Mouse (Mus musculus) liver, embryonic 15.5 days (tissue): ENCODE measurements around the gene Cebpz. TPM values are rescaled to one million over a fixed set of nuclear protein-coding genes. Genes with fewer than 3 reads are reported as not detected.
A peak's percentile ranks its signal among the peaks of the same experiment; 100 is the strongest.

Experiments
- ATAC-seq: fragments of 200-750 bp; cut with Nextera tagmentation; 2 replicates; pipeline ENCODE4 v1.8.0; 2017; ENCODE audit warnings: moderate number of reproducible peaks, mild to moderate bottlenecking, moderate library complexity; ENCODE audit not compliant: insufficient read depth
- H3K27ac ChIP-seq: fragments of 300-500 bp; sonication (generic); replicated peaks from 2 replicates; pipeline ENCODE4 v1.5.1; 2015; ENCODE audit warnings: mild to moderate bottlenecking, inconsistent platforms
- H3K27me3 ChIP-seq: fragments of 300-500 bp; sonication (generic); 2 replicates; pipeline ENCODE4 v1.6.1; 2015; ENCODE audit warnings: mild to moderate bottlenecking, inconsistent platforms
- H3K36me3 ChIP-seq: fragments of 300-500 bp; sonication (generic); replicated peaks from 2 replicates; pipeline ENCODE4 v1.6.1; 2015; ENCODE audit warnings: moderate library complexity, mild to moderate bottlenecking, inconsistent platforms
- H3K4me1 ChIP-seq: fragments of 300-500 bp; sonication (generic); replicated peaks from 2 replicates; pipeline ENCODE4 v1.6.1; 2015; ENCODE audit warnings: inconsistent platforms
- H3K4me2 ChIP-seq: fragments of 300-500 bp; sonication (generic); 2 replicates; pipeline ENCODE4 v1.6.1; 2015; ENCODE audit warnings: moderate library complexity, mild to moderate bottlenecking, inconsistent platforms
- H3K4me3 ChIP-seq: fragments of 300-500 bp; sonication (generic); replicated peaks from 2 replicates; pipeline ENCODE4 v1.5.1; 2015; ENCODE audit warnings: mild to moderate bottlenecking, inconsistent platforms
- H3K9ac ChIP-seq: fragments of 300-500 bp; sonication (generic); 2 replicates; pipeline ENCODE4 v1.6.1; 2015; ENCODE audit warnings: moderate library complexity, mild to moderate bottlenecking, inconsistent platforms
- H3K9me3 ChIP-seq: fragments of 300-500 bp; sonication (generic); replicated peaks from 2 replicates; pipeline ENCODE4 v1.6.1; 2016; ENCODE audit warnings: inconsistent platforms
- WGBS: fragments of 180-500 bp; shearing (Covaris S2); methylation state at CpG from one replicate; pipeline ENCODE4 v1.1.7; 2015; ENCODE audit warnings: mixed read lengths; ENCODE audit not compliant: insufficient replicate concordance; 5-methylcytosine and 5-hydroxymethylcytosine counted together
- polyA plus RNA-seq: library from polyadenylated mRNA; unstranded; fragments of >200 nt; fragmentation: Nextera tagmentation; extraction: Ambion mirVana; gene quantifications from 2 replicates; pipeline ENCODE4 v1.2.1, GENCODE M21; 2015

Cebpz gene
- polyA plus RNA-seq, 1 experiment from 2014 or later = 23.4 TPM

- Histone ChIP-seq H3K9ac (no peak overlapping the region), H3K4me3 (no peak overlapping the region), H3K36me3 (peaks cover 29% of the 10 kb centered on the region), H3K27me3 (no peaks in the 10 kb centered on the region), H3K4me2 (no peak overlapping the region), H3K9me3 (no peaks in the 10 kb centered on the region), H3K27ac (no peak overlapping the region), H3K4me1 (peaks cover 29% of the 10 kb centered on the region)
- WGBS = 66% methylated on average over 4 of the region's 4 CpGs
- no peak for ATAC-seq
Measured at GRCm38 (mm10) chr17:78938927-78939326, 2.1 kb upstream of the Cebpz start.

- peak overlapping the region; percentile 84 for H3K4me3 ChIP-seq
- H3K9ac ChIP-seq = peak overlapping the region; percentile 71
- H3K4me2 ChIP-seq = peak overlapping the region; percentile 85
- no peaks in the 10 kb centered on the region for H3K9me3 ChIP-seq
- WGBS = 7% methylated on average over 26 of the region's 26 CpGs
- peaks cover 39% of the 10 kb centered on the region for H3K36me3 ChIP-seq
- peak overlapping the region; percentile 34 for H3K27ac ChIP-seq
- H3K27me3 ChIP-seq = no peaks in the 10 kb centered on the region
- peaks cover 33% of the 10 kb centered on the region for H3K4me1 ChIP-seq
- ATAC-seq = peak; percentile 30
Measured at GRCm38 (mm10) chr17:78937229-78937853, 475 bp upstream of the Cebpz start.

- peak overlapping the region; percentile 71 for H3K9ac ChIP-seq
Measured at GRCm38 (mm10) chr17:78935857-78936256, 1.0 kb downstream of the Cebpz start.

GRCm38 (mm10) chr17:78917696-78918095 lies 19.2 kb downstream of the Cebpz start:
- H3K4me3 ChIP-seq = peak overlapping the region; percentile 82
- H3K4me1 ChIP-seq = peaks cover 35% of the 10 kb centered on the region
- no peaks in the 10 kb centered on the region for H3K27me3 ChIP-seq
- no peak for ATAC-seq
- no peak overlapping the region for H3K9ac ChIP-seq
- 55% methylated on average over 6 of the region's 6 CpGs for WGBS
- no peak overlapping the region for H3K27ac ChIP-seq
- H3K4me2 ChIP-seq = peak overlapping the region; percentile 89
- peaks cover 41% of the 10 kb centered on the region for H3K36me3 ChIP-seq
- H3K9me3 ChIP-seq = no peaks in the 10 kb centered on the region

More at GRCm38 (mm10) chr17:78935857-78936256, 1.0 kb downstream of the Cebpz start:
- peaks cover 33% of the 10 kb centered on the region for H3K4me1 ChIP-seq
- peak overlapping the region; percentile 85 for H3K4me2 ChIP-seq
- H3K27me3 ChIP-seq = no peaks in the 10 kb centered on the region
- H3K9me3 ChIP-seq = no peaks in the 10 kb centered on the region
- WGBS = 18% methylated on average over 2 of the region's 2 CpGs
- ATAC-seq = no peak
- no peak overlapping the region for H3K27ac ChIP-seq
- H3K4me3 ChIP-seq = peak overlapping the region; percentile 84
- H3K36me3 ChIP-seq = peaks cover 47% of the 10 kb centered on the region

- peak overlapping the region; percentile 81 for H3K9ac ChIP-seq
- ATAC-seq = no peak; the same call in 1 of the 2 replicates
- no peaks in the 10 kb centered on the region for H3K9me3 ChIP-seq
- peak overlapping the region; percentile 82 for H3K4me3 ChIP-seq
- H3K27ac ChIP-seq = peak overlapping the region; percentile 83
- WGBS = 3% methylated on average over 11 of the region's 11 CpGs
- H3K4me2 ChIP-seq = peak overlapping the region; percentile 89
- peaks cover 39% of the 10 kb centered on the region for H3K4me1 ChIP-seq
- no peaks in the 10 kb centered on the region for H3K27me3 ChIP-seq
- peaks cover 35% of the 10 kb centered on the region for H3K36me3 ChIP-seq
Measured at GRCm38 (mm10) chr17:78916899-78917298, 20.0 kb downstream of the Cebpz start.

- H3K27ac ChIP-seq = peak within 1 kb of the TSS; percentile 83
- H3K27me3 ChIP-seq = no peaks in the 10 kb centered on the region
- H3K9ac ChIP-seq = peak within 1 kb of the TSS; percentile 81
- H3K4me2 ChIP-seq = peak within 1 kb of the TSS; percentile 89
- H3K36me3 ChIP-seq = peaks cover 29% of the 10 kb centered on the region
- peak; percentile 92 for ATAC-seq
- H3K4me3 ChIP-seq = peak within 1 kb of the TSS; percentile 82
- H3K9me3 ChIP-seq = no peaks in the 10 kb centered on the region
- peaks cover 39% of the 10 kb centered on the region for H3K4me1 ChIP-seq
- WGBS = 0% methylated on average over 37 of the region's 37 CpGs
Measured at GRCm38 (mm10) chr17:78916369-78916813, 20.5 kb downstream of the Cebpz start, which contains the start of gene Cebpzos. Cebpzos (plus strand) TSS chr17:78916500.

- peak overlapping the region; percentile 89 for H3K4me2 ChIP-seq
- peak overlapping the region; percentile 83 for H3K27ac ChIP-seq
- H3K4me3 ChIP-seq = peak overlapping the region; percentile 82
- H3K27me3 ChIP-seq = no peaks in the 10 kb centered on the region
- H3K9me3 ChIP-seq = no peaks in the 10 kb centered on the region
- peaks cover 25% of the 10 kb centered on the region for H3K36me3 ChIP-seq
- ATAC-seq = peak; percentile 1; the same call in 1 of the 2 replicates
- peaks cover 39% of the 10 kb centered on the region for H3K4me1 ChIP-seq
- WGBS = 44% methylated on average over 6 of the region's 6 CpGs
- peak overlapping the region; percentile 81 for H3K9ac ChIP-seq
Measured at GRCm38 (mm10) chr17:78915772-78916171, 21.1 kb downstream of the Cebpz start.

GRCm38 (mm10) chr17:78913921-78914320 lies 22.9 kb downstream of the Cebpz start:
- Histone ChIP-seq H3K9ac (no peak overlapping the region), H3K27ac (no peak overlapping the region), H3K4me1 (peaks cover 39% of the 10 kb centered on the region), H3K27me3 (peaks cover 4% of the 10 kb centered on the region; the same call in 1 of the 2 replicates), H3K4me3 (no peak overlapping the region), H3K9me3 (no peaks in the 10 kb centered on the region), H3K4me2 (no peak overlapping the region), H3K36me3 (peaks cover 8% of the 10 kb centered on the region)
- 71% methylated on average over 3 of the region's 3 CpGs for WGBS
- no peak for ATAC-seq

GRCm38 (mm10) chr17:78912861-78913281 lies 24.0 kb downstream of the Cebpz start:
- Histone ChIP-seq H3K4me3 (peak overlapping the region; percentile 56), H3K4me1 (peaks cover 37% of the 10 kb centered on the region), H3K27me3 (peaks cover 4% of the 10 kb centered on the region; the same call in 1 of the 2 replicates), H3K9me3 (no peaks in the 10 kb centered on the region), H3K4me2 (peak overlapping the region; percentile 67), H3K27ac (0 out of 2 replicates have a peak overlapping the region, but pooled peaks have one; percentile 22), H3K36me3 (0 out of 2 replicates have a peak, but pooled peaks cover under 1% of the 10 kb centered on the region), H3K9ac (peak overlapping the region; percentile 25)
- peak; percentile 21; the same call in 1 of the 2 replicates for ATAC-seq
- 20% methylated on average over 6 of the region's 6 CpGs for WGBS

GRCm38 (mm10) chr17:78909374-78909773 lies 27.5 kb downstream of the Cebpz start:
- Histone ChIP-seq H3K36me3 (no peaks in the 10 kb centered on the region), H3K4me2 (no peak overlapping the region), H3K9ac (no peak overlapping the region), H3K9me3 (no peaks in the 10 kb centered on the region), H3K4me3 (no peak overlapping the region), H3K4me1 (peaks cover 16% of the 10 kb centered on the region), H3K27ac (no peak overlapping the region), H3K27me3 (peaks cover 4% of the 10 kb centered on the region; the same call in 1 of the 2 replicates)
- no peak for ATAC-seq
- WGBS = 56% methylated on average over 2 of the region's 2 CpGs

GRCm38 (mm10) chr17:78906892-78907291 lies 30.0 kb downstream of the Cebpz start, which contains the start of gene Sult6b1:
Sult6b1 (minus strand) TSS chr17:78906992.
- no peak for ATAC-seq
- Histone ChIP-seq H3K9me3 (no peaks in the 10 kb centered on the region), H3K4me2 (no peak within 1 kb of the TSS), H3K27me3 (peaks cover 4% of the 10 kb centered on the region; the same call in 1 of the 2 replicates), H3K4me3 (no peak within 1 kb of the TSS), H3K36me3 (no peaks in the 10 kb centered on the region), H3K27ac (no peak within 1 kb of the TSS), H3K4me1 (no peaks in the 10 kb centered on the region), H3K9ac (no peak within 1 kb of the TSS)
- 64% methylated on average over 5 of the region's 5 CpGs for WGBS
